Mouse (Mus musculus): ENCODE results near the gene Tmem266.

The Tmem266 gene

DNA sequence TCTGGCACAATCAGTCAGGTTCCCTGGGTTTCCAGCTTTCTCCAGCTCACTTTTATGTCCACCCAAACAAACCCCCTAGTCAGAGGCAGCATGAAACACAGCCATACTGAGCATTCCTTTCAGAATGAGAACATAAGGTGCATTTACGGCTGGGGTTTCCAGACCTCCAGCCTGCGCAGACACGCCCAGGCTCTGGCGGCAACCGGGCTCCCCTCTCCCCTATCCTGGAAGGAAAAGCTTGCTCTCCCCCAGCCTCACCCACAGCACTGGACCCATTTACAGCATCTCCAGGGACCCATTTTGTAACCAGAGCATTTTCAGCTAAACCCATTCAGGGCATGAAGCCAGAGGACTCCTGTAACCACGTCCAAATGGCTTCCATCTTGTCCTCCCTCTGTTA lies 123.3 kb downstream of the Tmem266 start:
- in situ Hi-C loops (cut with MboI, MseI) = no loop called here

GRCm38 (mm10) chr9:55451426-55451825 lies 124.7 kb downstream of the Tmem266 start:
- in situ Hi-C loops (cut with MboI, MseI) = no loop called here

GRCm38 (mm10) chr9:55452906-55453305 lies 126.2 kb downstream of the Tmem266 start:
- in situ Hi-C loops (cut with MboI, MseI) = no loop called here

DNA sequence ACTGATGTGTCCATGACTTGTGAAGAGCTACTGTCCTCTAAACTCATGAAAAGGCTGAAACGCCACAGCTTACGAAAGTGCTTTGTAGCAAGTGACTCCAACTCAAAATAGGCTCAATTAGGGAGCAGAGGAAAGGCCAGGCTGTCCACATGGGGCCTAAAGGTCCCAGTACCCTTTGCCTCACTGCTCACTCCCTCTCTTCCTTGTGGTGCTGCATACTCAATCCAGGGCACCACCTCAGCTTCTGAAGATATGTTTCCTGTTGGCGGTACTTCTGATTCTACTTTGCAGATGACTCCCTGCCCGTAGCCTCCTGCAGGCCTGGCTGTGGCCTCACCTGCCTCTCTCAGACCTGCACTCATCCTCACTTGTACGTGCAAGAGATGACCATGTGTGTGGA lies 126.7 kb downstream of the Tmem266 start:
- in situ Hi-C loops (cut with MboI, MseI) = no loop called here

GRCm38 (mm10) chr9:55468397-55468796 lies 141.7 kb downstream of the Tmem266 start:
- in situ Hi-C loops (cut with MboI, MseI) = no loop called here

DNA sequence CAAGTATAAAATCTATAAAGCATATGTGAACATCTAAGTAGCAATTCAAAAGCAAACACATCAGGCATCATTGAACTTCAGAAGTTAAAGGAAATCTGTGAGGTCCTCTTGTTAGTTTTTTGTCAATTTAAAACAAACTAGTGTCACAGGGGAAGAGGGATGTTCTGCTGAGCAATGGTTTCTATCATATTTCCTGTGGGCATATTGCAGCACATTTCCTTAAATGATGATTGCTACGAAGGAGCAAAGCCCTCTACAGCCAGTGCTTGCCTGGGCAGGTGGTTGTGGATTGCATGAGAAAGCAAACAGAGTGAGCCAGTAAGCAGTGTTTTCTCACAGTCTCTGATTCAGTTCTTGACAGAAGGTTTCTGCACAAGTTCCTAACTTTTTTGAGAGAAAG lies 149.4 kb downstream of the Tmem266 start:
- in situ Hi-C loops (cut with MboI, MseI) = no loop called here

- in situ Hi-C loops (cut with MboI, MseI) = no loop called here
Observed at GRCm38 (mm10) chr9:55478699-55479098, 152.0 kb downstream of the Tmem266 start.

- in situ Hi-C loops (cut with MboI, MseI) = no loop called here
Observed at GRCm38 (mm10) chr9:55482116-55482515, 155.4 kb downstream of the Tmem266 start.

All from T-helper 2 cell (primary cell).